Comparison of ENCODE assay signal across 17 mouse cellular contexts in the genomic region with DNA sequence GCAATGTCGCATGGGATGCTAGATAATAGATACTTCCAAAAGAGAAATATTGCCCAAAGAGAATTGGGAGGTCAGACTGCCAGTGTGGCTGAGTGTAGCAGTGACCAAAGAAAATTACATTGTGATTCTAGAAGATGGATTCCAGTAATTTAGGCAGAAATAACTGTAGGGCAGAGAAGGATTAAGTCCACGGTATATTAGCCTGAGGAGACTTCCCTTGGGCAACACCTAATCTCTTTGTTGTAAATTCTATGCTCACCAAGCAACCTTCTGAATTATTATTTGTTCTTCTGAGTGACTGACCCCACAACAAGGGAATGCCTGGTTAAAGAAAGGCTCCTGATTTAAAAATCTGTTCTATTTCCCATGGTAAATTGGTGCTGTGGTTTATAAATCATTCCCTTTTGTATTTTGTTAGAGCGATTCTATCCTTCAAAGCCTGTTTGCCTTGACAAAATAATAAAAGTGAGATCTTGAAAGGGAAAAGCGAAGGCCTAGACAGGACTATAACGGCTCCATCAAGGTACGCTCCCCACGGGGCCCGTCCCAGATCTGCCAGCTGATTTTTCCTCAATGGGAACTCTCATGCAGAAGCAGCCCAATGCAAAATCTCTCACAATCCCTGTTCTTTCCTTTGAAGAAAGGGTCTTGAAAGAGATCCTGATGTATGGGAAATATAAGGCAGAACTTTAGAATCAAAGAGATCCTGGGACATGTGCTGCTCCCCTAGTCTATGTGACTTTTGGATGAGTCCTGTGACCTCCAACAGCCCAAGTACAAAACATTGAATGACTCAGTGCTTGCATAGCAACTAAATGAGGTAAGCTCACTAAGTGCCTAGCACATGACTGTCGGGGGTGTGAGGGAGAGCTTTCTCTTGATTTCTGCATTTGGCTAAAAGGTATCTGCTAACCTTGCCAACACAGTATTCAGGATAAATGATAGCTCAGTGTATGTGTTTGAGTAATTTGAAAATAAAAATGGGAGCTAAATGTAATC.
A peak's percentile ranks its signal among the peaks of the same experiment; 100 is the strongest.
DNase-seq lines count a peak whose midpoint lies in the region; ATAC-seq lines count a peak whose summit lies in the region.
"Had no signal": no experiment of that assay in that cellular context is flagged by ENCODE, and none has a peak within 500 bp of the region (broad histone marks: within the 10 kb centered on the region; RNA-seq: fewer than 3 reads in every experiment).

No protein-coding gene starts in this region.

- no peaks in the 10 kb centered on the region for H3K27me3 ChIP-seq in hindbrain, embryonic 12.5 days
- H3K27me3 ChIP-seq in hindbrain, embryonic 10.5 days (ENCODE audit: insufficient read depth, poor library complexity, severe bottlenecking) = no peaks in the 10 kb centered on the region
- H3K27me3 ChIP-seq in forebrain, embryonic 16.5 days (replicated peaks; ENCODE audit: control insufficient read depth, insufficient read depth, low read length) = no peaks in the 10 kb centered on the region
- no peaks in the 10 kb centered on the region for H3K27me3 ChIP-seq in limb, embryonic 10.5 days (ENCODE audit: low read depth, poor library complexity, severe bottlenecking)
- H3K27me3 ChIP-seq: limb, embryonic 12.5 days had no signal

- H3K4me1 ChIP-seq in hindbrain, embryonic 12.5 days = peaks cover 11% of the 10 kb centered on the region
- peaks cover 16% of the 10 kb centered on the region for H3K4me1 ChIP-seq in hindbrain, embryonic 10.5 days (replicated peaks)
- H3K4me1 ChIP-seq in forebrain, embryonic 16.5 days (replicated peaks; ENCODE audit: control insufficient read depth, insufficient read depth, low read length) = peaks cover 7% of the 10 kb centered on the region
- H3K4me1 ChIP-seq in limb, embryonic 10.5 days = peaks cover 11% of the 10 kb centered on the region

- DNase-seq in adrenal gland, adult 2 months = peak; percentile 36
- no peak for DNase-seq in adrenal gland, adult 8-10 months
- DNase-seq in hindbrain, embryonic 10.5 days (ENCODE audit: low spot score) = no peak
- DNase-seq in NIH3T3 (ENCODE audit: low read depth) = peak; percentile 66
- no peak for DNase-seq in limb, embryonic 10.5 days (ENCODE audit: low spot score)
- no peak for DNase-seq in cerebellum, postnatal 14 days
- DNase-seq: cerebellum, postnatal 36 days; gastrocnemius, postnatal 25 days; kidney, adult 11 months; lung, adult 18-20 months; right cerebral cortex, adult 18-20 months; thymus, postnatal 14 days had no signal

- 45% methylated on average over 9 of the region's 9 CpGs for WGBS in hindbrain, embryonic 12.5 days
- 69% methylated on average over 9 of the region's 9 CpGs for WGBS in hindbrain, embryonic 10.5 days
- 24% methylated on average over 9 of the region's 9 CpGs for WGBS in forebrain, embryonic 16.5 days
- 75% methylated on average over 9 of the region's 9 CpGs for WGBS in limb, embryonic 10.5 days

- H3K4me3 ChIP-seq in hindbrain, embryonic 12.5 days = no peak overlapping the region
- no peak overlapping the region for H3K4me3 ChIP-seq in hindbrain, embryonic 10.5 days
- no peak overlapping the region for H3K4me3 ChIP-seq in forebrain, embryonic 16.5 days (replicated peaks; ENCODE audit: low read length)
- H3K4me3 ChIP-seq in limb, embryonic 10.5 days = no peak overlapping the region
- H3K4me3 ChIP-seq: layer of hippocampus, adult 2 months; limb, embryonic 12.5 days had no signal

- H3K9me3 ChIP-seq in hindbrain, embryonic 12.5 days (replicated peaks) = no peaks in the 10 kb centered on the region
- H3K9me3 ChIP-seq in hindbrain, embryonic 10.5 days = no peaks in the 10 kb centered on the region
- no peaks in the 10 kb centered on the region for H3K9me3 ChIP-seq in forebrain, embryonic 16.5 days (ENCODE audit: control insufficient read depth, low read length)
- H3K9me3 ChIP-seq in limb, embryonic 10.5 days (replicated peaks) = no peaks in the 10 kb centered on the region
- H3K9me3 ChIP-seq: G1E; limb, embryonic 12.5 days had no signal

- no peak overlapping the region for H3K4me2 ChIP-seq in hindbrain, embryonic 12.5 days (replicated peaks)
- no peak overlapping the region for H3K4me2 ChIP-seq in forebrain, embryonic 16.5 days (ENCODE audit: low read length)
- H3K4me2 ChIP-seq: limb, embryonic 12.5 days had no signal

- peak; percentile 60; the same call in 1 of the 2 replicates for ATAC-seq in hindbrain, embryonic 12.5 days (ENCODE audit: low FRiP score)
- ATAC-seq in forebrain, embryonic 16.5 days = peak; percentile 51; the same call in 1 of the 2 replicates

- H3K9ac ChIP-seq in hindbrain, embryonic 12.5 days = no peak overlapping the region
- H3K9ac ChIP-seq in forebrain, embryonic 16.5 days (replicated peaks; ENCODE audit: low read depth, low read length) = no peak overlapping the region
- H3K9ac ChIP-seq: limb, embryonic 12.5 days had no signal

- H3K27ac ChIP-seq in hindbrain, embryonic 12.5 days = peak overlapping the region; percentile 3; the same call in 1 of the 2 replicates
- no peak overlapping the region for H3K27ac ChIP-seq in hindbrain, embryonic 10.5 days
- no peak overlapping the region for H3K27ac ChIP-seq in forebrain, embryonic 16.5 days (ENCODE audit: low read length)
- H3K27ac ChIP-seq in limb, embryonic 10.5 days = no peak overlapping the region
- H3K27ac ChIP-seq: layer of hippocampus, adult 2 months; limb, embryonic 12.5 days had no signal

- no peaks in the 10 kb centered on the region for H3K36me3 ChIP-seq in hindbrain, embryonic 12.5 days
- no peaks in the 10 kb centered on the region for H3K36me3 ChIP-seq in hindbrain, embryonic 10.5 days
- no peaks in the 10 kb centered on the region for H3K36me3 ChIP-seq in forebrain, embryonic 16.5 days (ENCODE audit: control insufficient read depth, insufficient read depth)
- no peaks in the 10 kb centered on the region for H3K36me3 ChIP-seq in limb, embryonic 10.5 days
- H3K36me3 ChIP-seq: G1E; limb, embryonic 12.5 days had no signal

Comparison
In these comparisons a context has a peak if more than half of its experiments do, and no peak if none do; other contexts are left out.
1. DNase-seq: peak in adrenal gland, adult 2 months (single experiment) and NIH3T3 (single experiment); none in adrenal gland, adult 8-10 months (single experiment), hindbrain, embryonic 10.5 days (single experiment), limb, embryonic 10.5 days (single experiment) and cerebellum, postnatal 14 days (0 of 2).